Mouse (Mus musculus) CH12.LX (cell line): ENCODE measurements around the gene Proser3. TPM values are rescaled to one million over a fixed set of nuclear protein-coding genes. Genes with fewer than 3 reads are reported as not detected.

ENCODE experiments used
- DNase-seq: peaks from one replicate; pipeline ENCODE4 v3.0.0-alpha.2; 2013; ENCODE audit errors: extremely low read depth
- H3K27ac ChIP-seq: 2 replicates; pipeline ENCODE4 v1.5.1; 2012; ENCODE audit warnings: low read depth, mild to moderate bottlenecking, control low read depth, moderate library complexity; ENCODE audit not compliant: insufficient read depth
- H3K27me3 ChIP-seq: replicated peaks from 2 replicates; pipeline ENCODE3; 2012; ENCODE audit warnings: inconsistent platforms
- H3K36me3 ChIP-seq, 2 experiments: replicated peaks in 1 of 2; 2 replicates each; pipeline versions ENCODE3 to v1.6.1; 2012; ENCODE audit warnings: inconsistent platforms in 1 of 2, low read length in 1 of 2, mild to moderate bottlenecking in 1 of 2, mixed read lengths in 1 of 2, moderate library complexity in 1 of 2; ENCODE audit not compliant: control insufficient read depth in 1 of 2, insufficient read depth in 1 of 2
- H3K4me1 ChIP-seq, 2 experiments: 2 replicates each; pipeline ENCODE4 v1.6.1; 2012; ENCODE audit warnings: inconsistent platforms in 1 of 2, moderate library complexity in 1 of 2; ENCODE audit not compliant: insufficient read depth in 2 of 2, control insufficient read depth in 1 of 2
- H3K4me2 ChIP-seq: 2 replicates; pipeline ENCODE4 v1.6.1; 2012; ENCODE audit warnings: low read depth, mild to moderate bottlenecking, control low read depth; ENCODE audit not compliant: poor library complexity, insufficient read depth, severe bottlenecking
- H3K4me3 ChIP-seq, 3 experiments: fragments of 150-350 bp in 1 of 3; sonication (generic) in 1 of 3; replicated peaks in 1 of 3; 2 replicates each; pipeline versions ENCODE3 to v1.5.1; 2011 to 2012; ENCODE audit warnings: low read depth in 2 of 3, low read length in 2 of 3, mild to moderate bottlenecking in 2 of 3, moderate library complexity in 2 of 3, control low read depth in 1 of 3, improper control_type of control experiment in 1 of 3, inconsistent platforms in 1 of 3, mixed read lengths in 1 of 3; ENCODE audit not compliant: poor library complexity in 1 of 3
- H3K79me2 ChIP-seq: replicated peaks from 2 replicates; pipeline ENCODE4 v1.6.1; 2012; ENCODE audit warnings: mild to moderate bottlenecking, moderate library complexity; ENCODE audit not compliant: control insufficient read depth, poor library complexity, insufficient read depth, severe bottlenecking; ENCODE audit errors: extremely low read depth
- H3K9ac ChIP-seq: 2 replicates; pipeline ENCODE4 v1.6.1; 2012; ENCODE audit warnings: low read depth, mild to moderate bottlenecking, control low read depth, moderate library complexity; ENCODE audit not compliant: insufficient read depth
- H3K9me3 ChIP-seq: replicated peaks from 2 replicates; pipeline ENCODE3; 2012; ENCODE audit warnings: low read length, inconsistent platforms, mixed read lengths
- BHLHE40 ChIP-seq: IDR thresholded peaks from 2 replicates; pipeline ENCODE4 v1.6.1; 2011; ENCODE audit warnings: mild to moderate bottlenecking, low read depth, low read length, improper control_type of control experiment
- CHD2 ChIP-seq: IDR thresholded peaks from 2 replicates; pipeline ENCODE4 v1.6.1; 2011; ENCODE audit warnings: low read length, improper control_type of control experiment
- CTCF ChIP-seq, 2 experiments: IDR thresholded peaks in 1 of 2; conservative IDR thresholded peaks in 1 of 2; 2 replicates each; pipeline ENCODE4 v1.5.1; 2011 to 2012; ENCODE audit warnings: low read depth in 2 of 2, low read length in 2 of 2, improper control_type of control experiment in 1 of 2, inconsistent platforms in 1 of 2, mild to moderate bottlenecking in 1 of 2, moderate library complexity in 1 of 2
- ELF1 ChIP-seq: IDR thresholded peaks from 2 replicates; pipeline ENCODE4 v1.6.1; 2014; ENCODE audit warnings: low read depth, mild to moderate bottlenecking, inconsistent platforms, low read length, improper control_type of control experiment
- EP300 ChIP-seq: IDR thresholded peaks from 2 replicates; pipeline ENCODE4 v1.6.1; 2011; ENCODE audit warnings: low read length, improper control_type of control experiment
- ETS1 ChIP-seq: conservative IDR thresholded peaks from 2 replicates; pipeline ENCODE4 v1.6.1; 2012; ENCODE audit warnings: low read depth, mild to moderate bottlenecking, inconsistent platforms, low read length, improper control_type of control experiment, moderate library complexity
- GABPA ChIP-seq: IDR thresholded peaks from 2 replicates; pipeline ENCODE4 v1.6.1; 2012; ENCODE audit warnings: low read depth, low read length, improper control_type of control experiment, inconsistent platforms; ENCODE audit not compliant: insufficient replicate concordance
- HCFC1 ChIP-seq: IDR thresholded peaks from 2 replicates; pipeline ENCODE4 v1.6.1; 2012; ENCODE audit warnings: low read depth, mild to moderate bottlenecking, inconsistent platforms, low read length, improper control_type of control experiment
- IRF4 ChIP-seq: IDR thresholded peaks from 2 replicates; pipeline ENCODE4 v1.6.1; 2014; ENCODE audit warnings: low read depth, mild to moderate bottlenecking, inconsistent platforms, low read length, improper control_type of control experiment
- JUND ChIP-seq: conservative IDR thresholded peaks from 2 replicates; pipeline ENCODE4 v1.6.1; 2011; ENCODE audit warnings: low read depth, low read length, improper control_type of control experiment
- KAT2A ChIP-seq: IDR thresholded peaks from 2 replicates; pipeline ENCODE4 v1.6.1; 2012; ENCODE audit warnings: low read length, improper control_type of control experiment, inconsistent platforms; ENCODE audit not compliant: insufficient replicate concordance
- MAX ChIP-seq: IDR thresholded peaks from 2 replicates; pipeline ENCODE4 v1.6.1; 2011; ENCODE audit warnings: low read length, improper control_type of control experiment
- MXI1 ChIP-seq: IDR thresholded peaks from 2 replicates; pipeline ENCODE4 v1.6.1; 2011; ENCODE audit warnings: mild to moderate bottlenecking, low read depth, low read length, improper control_type of control experiment
- MYC ChIP-seq: IDR thresholded peaks from 2 replicates; pipeline ENCODE4 v1.6.1; 2011; ENCODE audit warnings: low read depth, mild to moderate bottlenecking, improper control_type of control experiment, low read length
- NRF1 ChIP-seq: IDR thresholded peaks from 2 replicates; pipeline ENCODE4 v1.6.1; 2014; ENCODE audit warnings: low read depth, mild to moderate bottlenecking, inconsistent platforms, low read length, improper control_type of control experiment, moderate library complexity
- PAX5 ChIP-seq: IDR thresholded peaks from 2 replicates; pipeline ENCODE4 v1.6.1; 2012; ENCODE audit warnings: low read length, inconsistent platforms, mixed read lengths
- POLR2A ChIP-seq: IDR thresholded peaks from 2 replicates; pipeline ENCODE4 v1.6.1; 2011; ENCODE audit warnings: low read depth, mild to moderate bottlenecking, improper control_type of control experiment, low read length
- RAD21 ChIP-seq: IDR thresholded peaks from 2 replicates; pipeline ENCODE4 v1.6.1; 2011; ENCODE audit warnings: low read depth, mild to moderate bottlenecking, low read length, improper control_type of control experiment, moderate library complexity
- RCOR1 ChIP-seq: conservative IDR thresholded peaks from 2 replicates; pipeline ENCODE4 v1.6.1; 2012; ENCODE audit warnings: low read depth, mild to moderate bottlenecking, inconsistent platforms, low read length, improper control_type of control experiment
- TBP ChIP-seq: conservative IDR thresholded peaks from 2 replicates; pipeline ENCODE4 v1.6.1; 2011; ENCODE audit warnings: low read depth, low read length, improper control_type of control experiment
- TCF12 ChIP-seq: IDR thresholded peaks from 2 replicates; pipeline ENCODE4 v1.6.1; 2014; ENCODE audit warnings: low read depth, mild to moderate bottlenecking, inconsistent platforms, low read length, improper control_type of control experiment
- UBTF ChIP-seq: IDR thresholded peaks from 2 replicates; pipeline ENCODE4 v1.6.1; 2012; ENCODE audit warnings: low read depth, mild to moderate bottlenecking, inconsistent platforms, low read length, improper control_type of control experiment, moderate library complexity
- USF1 ChIP-seq: IDR thresholded peaks from 2 replicates; pipeline ENCODE4 v1.6.1; 2014; ENCODE audit warnings: low read depth, mild to moderate bottlenecking, inconsistent platforms, low read length, improper control_type of control experiment
- ZC3H11A ChIP-seq: IDR thresholded peaks from 2 replicates; pipeline ENCODE4 v1.6.1; 2012; ENCODE audit warnings: low read depth, mild to moderate bottlenecking, inconsistent platforms, low read length, improper control_type of control experiment
- ZKSCAN1 ChIP-seq: IDR thresholded peaks from 2 replicates; pipeline ENCODE4 v1.6.1; 2012; ENCODE audit warnings: low read depth, inconsistent platforms, low read length, improper control_type of control experiment, borderline replicate concordance
- ZMIZ1 ChIP-seq: IDR thresholded peaks from 2 replicates; pipeline ENCODE4 v1.6.1; 2012; ENCODE audit warnings: low read depth, mild to moderate bottlenecking, inconsistent platforms, low read length, improper control_type of control experiment
- ZNF384 ChIP-seq: IDR thresholded peaks from 2 replicates; pipeline ENCODE4 v1.6.1; 2012; ENCODE audit warnings: low read depth, low read length, improper control_type of control experiment, inconsistent platforms
- dilution Hi-C: fragments of 300-500 bp; cut with MboI; formaldehyde crosslinking; loops from 2 replicates; pipeline ENCODE4 v1.14.3; 2020; ENCODE audit warnings: low sequenced_read_pairs; ENCODE audit not compliant: extremely low pct_unique_long_range_greater_than_20kb, extremely low pct_ligation_motif_present
- in situ Hi-C: fragments of 300-500 bp; cut with MboI; formaldehyde crosslinking; loops from 3 replicates; pipeline ENCODE4 v1.14.3; 2019; ENCODE audit warnings: low sequenced_read_pairs, low pct_ligation_motif_present, low pct_unique_long_range_greater_than_20kb, mixed read lengths
- polyA plus RNA-seq: library from polyadenylated mRNA; unstranded; fragments of >175 nt; gene quantifications from 2 replicates; pipeline ENCODE4 v1.2.1, GENCODE M21; 2012; ENCODE audit warnings: low read depth; ENCODE audit not compliant: insufficient read length
- total RNA-seq, 2 experiments: library from RNA; depleted of rRNA; stranded (reverse); fragments of 300-350 nt in 1 of 2; fragments of >200 nt in 1 of 2; gene quantifications; 2 replicates each; pipeline ENCODE4 v1.2.3; 2012 to 2014

The Proser3 gene
- total and polyA plus RNA-seq, 3 experiments, result 2.0 to 6.0 (median 5.9) TPM

GRCm38 (mm10) chr7:30563117-30563905 is 11.2 kb upstream of the Proser3 start, which contains the start of the genes U2af1l4, Gm49396 and Psenen (continued):
- no peak; the same call in 1 of the 2 replicates for TF ChIP-seq JUND
- TF ChIP-seq ETS1, result 0 out of 2 replicates have a peak, but pooled peaks have one; percentile 24
- no peak for TF ChIP-seq UBTF
- TF ChIP-seq MXI1, result peak; percentile 80
- peak; percentile 96 for TF ChIP-seq HCFC1
- TF ChIP-seq TBP, result peak; percentile 72; the same call in 1 of the 2 replicates
- TF ChIP-seq IRF4, result 0 out of 2 replicates have a peak, but pooled peaks have one; percentile 42
- no peak for TF ChIP-seq ZKSCAN1
- peak; percentile 69 for TF ChIP-seq TCF12
- TF ChIP-seq ZNF384, result peak; percentile 94
- TF ChIP-seq ZMIZ1, result 0 out of 2 replicates have a peak, but pooled peaks have one; percentile 51
- TF ChIP-seq ELF1, result peak; percentile 69
- peak; percentile 60 for TF ChIP-seq POLR2A
- TF ChIP-seq PAX5, result no peak
- TF ChIP-seq CTCF (conservative IDR thresholded peaks at IDR 0.05 in 1 of 2, IDR thresholded peaks at IDR 0.05 in 1 of 2; ENCODE audit: low read depth in 2 of 2, low read length in 2 of 2), result no peak

- Histone ChIP-seq H3K4me1 (peaks cover 9 to 35% of the 10 kb centered on the region in 2 experiments; a peak in 3 of 4 replicates), H3K79me2 (peaks cover 25% of the 10 kb centered on the region), H3K4me3 (peak overlapping the region; percentile 82 to 96 (median 85)), H3K27me3 (no peaks in the 10 kb centered on the region), H3K9ac (peak overlapping the region; percentile 93), H3K9me3 (no peaks in the 10 kb centered on the region), H3K4me2 (peak overlapping the region; percentile 77; the same call in 1 of the 2 replicates), H3K27ac (peak overlapping the region; percentile 65), H3K36me3 (peaks cover 24 to 47% of the 10 kb centered on the region in 2 experiments)
- in situ Hi-C loops, result no loop called here
- dilution Hi-C loops, result no loop called here
- TF ChIP-seq UBTF, result no peak
- TF ChIP-seq EP300, result no peak
- TF ChIP-seq ZNF384, result no peak
- TF ChIP-seq NRF1, result no peak
- TF ChIP-seq IRF4, result no peak
- TF ChIP-seq ZMIZ1, result no peak
- TF ChIP-seq ZC3H11A, result no peak
- no peak for TF ChIP-seq POLR2A
- TF ChIP-seq BHLHE40, result no peak
- TF ChIP-seq CHD2, result no peak
- TF ChIP-seq USF1, result no peak
- no peak for TF ChIP-seq RAD21
- TF ChIP-seq GABPA, result no peak
- no peak for TF ChIP-seq MAX
- no peak for TF ChIP-seq TCF12
- no peak for TF ChIP-seq MYC
- no peak; the same call in 1 of the 2 replicates for TF ChIP-seq RCOR1
- TF ChIP-seq HCFC1, result no peak
- TF ChIP-seq JUND, result no peak; the same call in 1 of the 2 replicates
- TF ChIP-seq KAT2A, result no peak
- no peak for DNase-seq
These were observed 10.5 kb upstream of the Proser3 start for GRCm38 (mm10) chr7:30562526-30563116.
